Mouse (Mus musculus) common myeloid progenitor, adult 5-6 weeks (primary cell): ENCODE data around the gene Dhdds. TPM values are rescaled to one million over a fixed set of nuclear protein-coding genes. Genes with fewer than 3 reads are reported as not detected.
"Not testable (repeated sequence)": the region's sequence is repeated elsewhere in the genome, so short reads cannot be mapped to it uniquely, and the experiment has no call there.

Source experiments
- ATAC-seq: replicated peaks from 2 replicates; pipeline ENCODE4 v1.8.0; 2016; ENCODE audit warnings: low read depth, mild to moderate bottlenecking, moderate TSS enrichment, inconsistent platforms; ENCODE audit not compliant: poor library complexity, severe bottlenecking
- total RNA-seq: library from RNA; stranded (forward); fragments of 200-1000, 187-1606 nt; gene quantifications from 2 replicates; pipeline ENCODE4 v1.2.3, GENCODE M21; 2017

Dhdds gene
- total RNA-seq, 1 experiment from 2014 or later, result 21.0 TPM

- ATAC-seq, result no peak
Measured at GRCm38 (mm10) chr4:134006845-134007244, 6.1 kb upstream of the Dhdds start.

DNA sequence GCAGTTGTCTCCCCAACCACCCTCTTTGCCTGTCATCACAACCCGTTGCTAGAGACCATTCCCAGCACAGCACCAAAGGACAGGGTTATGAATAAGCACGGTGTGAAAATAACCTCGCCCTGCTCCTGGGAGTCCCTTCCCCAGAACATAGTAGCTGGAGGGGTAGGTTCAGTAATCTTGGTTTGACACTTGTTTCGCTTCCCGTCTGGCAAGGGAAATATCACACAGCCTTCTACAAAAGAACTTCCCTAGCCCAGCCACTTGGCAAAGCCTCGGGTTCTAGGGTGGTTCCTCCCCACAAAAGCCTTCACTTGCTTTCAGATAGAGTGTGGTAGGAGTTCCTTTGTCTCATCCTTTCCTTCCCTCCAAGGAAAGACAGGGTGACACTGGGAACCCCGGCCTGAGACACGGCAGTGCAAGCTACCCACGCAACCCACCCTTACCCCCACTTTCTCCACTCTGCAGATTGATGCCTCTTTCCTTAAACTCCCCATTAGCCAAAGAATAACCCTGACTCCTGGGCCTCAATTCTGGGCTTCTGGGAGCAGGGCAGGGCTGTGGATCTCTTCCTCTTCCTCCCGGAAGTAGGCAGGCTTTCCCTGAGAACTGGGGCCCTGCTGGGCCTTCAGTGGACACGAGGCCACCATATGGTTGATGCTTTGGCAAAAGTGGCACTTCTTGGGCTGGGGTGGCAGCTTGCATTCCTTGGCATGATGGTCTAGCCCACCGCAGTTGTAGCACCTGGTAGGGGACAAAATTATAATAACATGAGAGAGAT is 5.1 kb upstream of the Dhdds start:
- peak; percentile 31; the same call in 1 of the 2 replicates for ATAC-seq

- no peak for ATAC-seq
Measured at GRCm38 (mm10) chr4:134002903-134003302, 2.2 kb upstream of the Dhdds start.

- ATAC-seq, result no peak
Measured at GRCm38 (mm10) chr4:134002246-134002645, 1.5 kb upstream of the Dhdds start.

GRCm38 (mm10) chr4:134001710-134002109 is 992 bp upstream of the Dhdds start:
- ATAC-seq, result no peak

DNA sequence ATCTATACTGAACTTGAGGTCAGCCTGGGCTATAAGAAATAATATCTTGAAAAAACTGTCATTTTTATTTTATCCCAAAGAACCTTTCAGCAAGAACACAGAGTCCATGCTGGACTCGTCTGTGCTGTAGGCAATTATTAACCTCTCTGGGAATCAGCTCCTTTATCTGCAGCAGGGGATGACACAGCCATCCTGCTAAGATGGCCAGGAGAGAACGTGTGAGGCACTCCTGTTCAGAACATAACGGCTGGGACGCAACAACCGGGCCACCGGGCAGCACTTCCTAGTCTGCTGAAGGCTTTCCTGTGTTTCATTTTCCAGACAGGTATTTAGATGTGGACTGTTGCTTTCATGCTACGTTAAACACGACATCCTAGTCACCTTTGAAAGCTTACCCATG is 6.0 kb downstream of the Dhdds start:
- no peak for ATAC-seq

DNA sequence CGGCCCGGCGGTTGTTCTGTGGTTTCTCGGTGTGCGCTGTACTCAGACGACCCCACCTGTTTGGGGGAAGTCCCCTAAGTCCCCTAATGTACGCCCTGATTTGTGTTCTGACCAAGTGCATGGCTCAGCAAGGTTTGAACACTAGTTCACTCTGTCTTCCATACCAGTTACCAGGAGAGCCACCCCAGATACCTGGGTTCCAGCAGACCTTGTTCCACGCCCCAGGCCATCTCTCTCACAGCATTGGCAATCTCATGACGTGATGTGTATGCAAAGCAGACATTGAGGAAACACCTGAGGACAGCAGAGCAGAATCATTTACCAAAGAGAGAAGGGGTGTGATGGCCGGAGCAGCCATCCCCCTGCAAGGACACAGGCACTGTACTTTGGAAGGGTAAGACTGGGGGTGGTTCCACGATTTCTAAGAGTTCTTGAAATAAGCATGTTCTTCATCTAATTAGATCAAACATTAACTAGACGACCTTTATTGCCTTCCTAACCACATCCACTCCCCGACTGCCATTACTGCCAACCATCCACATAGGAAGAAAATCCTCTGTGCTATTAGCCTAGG is 9.5 kb downstream of the Dhdds start:
- ATAC-seq, result no peak

DNA sequence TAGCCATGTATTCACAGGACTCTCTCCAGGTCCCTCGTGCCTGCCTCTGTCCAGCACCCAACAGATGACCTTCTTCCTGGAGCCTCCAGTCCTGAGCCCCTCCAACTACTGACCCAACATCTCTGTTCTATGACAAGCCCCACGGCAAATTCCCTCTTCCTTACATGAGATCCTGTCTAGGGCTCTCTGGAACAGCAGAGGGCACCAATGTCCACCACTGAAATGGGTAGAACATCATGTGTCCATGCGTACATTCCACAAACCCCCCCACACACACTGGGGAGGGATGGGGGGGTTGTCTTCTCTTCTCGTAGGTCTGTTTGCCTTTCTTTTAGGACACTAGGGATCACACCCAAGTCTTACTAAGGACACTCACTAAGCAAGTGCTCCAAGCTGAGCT is 10.7 kb downstream of the Dhdds start:
- no peak for ATAC-seq

DNA sequence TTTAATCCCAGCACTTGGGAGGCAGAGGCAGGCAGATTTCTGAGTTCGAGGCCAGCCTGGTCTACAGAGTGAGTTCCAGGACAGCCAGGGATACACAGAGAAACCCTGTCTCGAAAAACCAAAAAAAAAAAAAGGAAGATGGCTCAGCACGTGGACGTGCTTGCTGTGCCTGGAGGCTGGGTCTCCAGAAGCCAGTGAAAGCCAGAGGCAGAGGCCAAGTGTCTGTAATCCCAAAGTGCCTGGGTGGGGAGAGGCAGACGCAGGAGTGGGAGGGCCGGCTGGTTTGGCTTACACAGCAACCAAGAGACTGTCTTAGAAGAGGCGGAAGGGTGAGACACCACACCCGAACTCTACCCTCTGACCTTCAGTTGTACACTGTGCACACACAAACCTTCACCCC is 12.4 kb downstream of the Dhdds start:
- ATAC-seq, result not testable (repeated sequence)

DNA sequence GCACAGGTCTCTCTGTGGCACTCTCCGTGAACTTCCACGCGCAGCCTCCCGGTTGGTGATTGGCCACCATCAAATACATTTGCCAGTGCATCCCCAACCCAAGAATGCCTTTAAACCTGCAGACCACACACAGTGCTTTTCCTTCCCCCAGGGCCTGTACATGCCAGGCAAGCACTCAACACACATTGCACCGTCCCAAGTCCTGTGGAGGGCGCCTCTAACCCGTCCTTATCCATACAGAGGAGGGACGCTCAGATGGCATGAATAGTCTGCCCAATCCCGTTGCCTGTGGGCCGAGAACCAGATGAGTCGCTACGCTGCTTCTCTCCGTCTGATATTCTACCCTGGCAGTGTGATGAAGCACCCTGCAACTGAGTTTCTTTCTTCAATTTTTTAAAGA is 17.8 kb downstream of the Dhdds start:
- no peak for ATAC-seq

GRCm38 (mm10) chr4:133980496-133980895 is 20.2 kb downstream of the Dhdds start:
- ATAC-seq, result no peak

DNA sequence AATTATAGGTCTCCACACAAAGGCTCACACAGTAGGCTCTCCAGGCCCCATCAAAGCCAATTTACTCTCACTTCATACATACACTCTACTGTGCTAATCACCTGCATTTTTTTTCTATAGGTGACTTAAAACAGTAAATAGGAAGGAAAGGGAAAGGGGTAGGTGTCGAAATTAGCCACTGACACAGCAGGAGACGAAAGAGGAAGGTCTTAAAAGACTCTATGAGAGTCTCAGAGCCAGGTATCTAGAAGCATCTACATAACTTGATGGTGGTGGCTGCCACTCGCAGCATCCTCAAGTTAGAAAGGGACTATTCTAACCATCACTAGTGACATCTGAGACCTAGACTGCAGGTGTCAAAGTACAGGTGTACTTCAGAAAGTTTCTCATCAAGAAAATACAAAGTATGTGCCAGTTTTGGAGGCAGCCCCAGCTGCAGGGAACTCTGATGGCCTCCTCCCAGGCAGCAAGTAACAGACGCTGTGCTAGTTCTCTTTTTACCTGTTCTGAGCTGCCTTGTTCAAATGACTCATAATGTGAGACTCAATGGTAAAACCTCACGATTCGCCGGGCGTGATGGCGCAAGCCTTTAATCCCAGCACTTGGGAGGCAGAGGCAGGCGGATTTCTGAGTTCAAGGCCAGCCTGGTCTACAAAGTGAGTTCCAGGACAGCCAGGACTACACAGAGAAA is 22.6 kb downstream of the Dhdds start:
- ATAC-seq, result no peak

GRCm38 (mm10) chr4:133971741-133972140 is 29.0 kb downstream of the Dhdds start:
- no peak for ATAC-seq

DNA sequence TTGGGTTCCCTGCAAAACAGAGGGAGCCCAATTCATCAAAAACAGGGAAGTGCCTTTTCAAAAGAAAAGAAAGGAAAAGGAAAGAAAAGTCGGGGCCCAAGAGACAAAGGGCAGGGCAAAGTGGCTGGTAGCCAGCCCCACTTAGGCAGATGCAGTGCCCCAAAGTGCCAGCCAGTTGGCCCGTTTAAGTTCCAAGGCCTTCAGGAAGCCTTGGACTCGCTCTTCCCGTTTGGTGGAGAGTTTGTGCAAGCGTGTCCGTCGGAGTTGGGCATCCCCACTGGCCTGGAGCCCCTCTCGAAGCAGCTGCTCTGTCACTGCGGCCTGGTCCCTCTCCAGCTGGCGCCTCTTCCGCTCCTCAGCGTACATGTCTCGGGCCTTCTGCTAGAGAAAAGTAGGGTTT is 29.8 kb downstream of the Dhdds start:
- ATAC-seq, result no peak

DNA sequence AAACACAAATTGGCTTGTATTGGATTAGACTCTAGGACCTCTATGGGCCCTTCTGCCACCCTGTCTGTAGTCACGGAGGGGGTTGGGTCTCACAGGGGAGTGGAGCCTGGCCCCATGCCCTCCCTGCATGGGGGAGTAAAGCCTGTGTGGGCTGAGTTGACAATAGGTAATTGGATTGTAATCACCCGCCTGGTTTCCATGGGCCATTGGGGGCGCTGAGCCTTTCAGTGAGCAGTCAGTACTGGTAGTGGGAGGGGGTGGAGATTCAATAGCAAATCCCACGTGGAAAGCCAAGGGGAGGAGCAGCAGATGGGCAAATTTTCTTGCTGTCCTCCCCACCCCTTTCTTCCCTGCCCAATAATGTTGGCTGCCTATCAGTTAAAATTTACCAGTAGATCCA is 30.5 kb downstream of the Dhdds start:
- no peak for ATAC-seq

GRCm38 (mm10) chr4:133969114-133969770 is 31.5 kb downstream of the Dhdds start:
- ATAC-seq, result no peak

- peak; percentile 33 for ATAC-seq
Measured at GRCm38 (mm10) chr4:133968150-133968921, 32.4 kb downstream of the Dhdds start, which contains the start of gene Hmgn2. Hmgn2 (minus strand) TSS chr4:133968650.

GRCm38 (mm10) chr4:133967866-133968149 is 32.9 kb downstream of the Dhdds start:
- peak; percentile 72 for ATAC-seq

- peak; percentile 65 for ATAC-seq
Measured at GRCm38 (mm10) chr4:133967138-133967865, 33.4 kb downstream of the Dhdds start.
